Mouse (Mus musculus) thymus, postnatal 0 days (tissue): ENCODE measurements around the gene Scgb2a2. TPM values are rescaled to one million over a fixed set of nuclear protein-coding genes. Genes with fewer than 3 reads are reported as not detected.
A peak's percentile ranks its signal among the peaks of the same experiment; 100 is the strongest.
"Not testable (repeated sequence)": the region's sequence is repeated elsewhere in the genome, so short reads cannot be mapped to it uniquely, and the experiment has no call there.

Experiments used
- DNase-seq: peaks from one replicate; pipeline ENCODE4 v3.0.0-alpha.2; 2015; ENCODE audit warnings: low spot score
- microRNA-seq: library from miRNA; unstranded; fragments of <30 nt; microRNA quantifications from one replicate; pipeline ENCODE4, GENCODE M21; 2016; ENCODE audit warnings: borderline number of aligned reads
- polyA plus RNA-seq: library from polyadenylated mRNA; unstranded; fragments of >200 nt; fragmentation: Nextera tagmentation; extraction: Ambion mirVana; gene quantifications from 2 replicates; pipeline ENCODE4 v1.2.1, GENCODE M21; 2015

Scgb2a2 gene
- polyA plus RNA-seq, result 0.15 TPM in 1 of 2 replicates, not detected in the other

- no peak for DNase-seq
These were observed at the start of gene Scgb2a2 for GRCm38 (mm10) chr19:9847262-9847661. Gene Scgb2a2 (plus strand): TSS chr19:9847562.

- peak; percentile 39 for DNase-seq
These were observed 10.6 kb upstream of the Scgb2a2 start for GRCm38 (mm10) chr19:9836581-9837340.

- DNase-seq, result no peak
These were observed 10.0 kb upstream of the Scgb2a2 start for GRCm38 (mm10) chr19:9837341-9837715.

- DNase-seq, result not testable (repeated sequence)
These were observed 2.2 kb downstream of the Scgb2a2 start for GRCm38 (mm10) chr19:9849368-9850075.

GRCm38 (mm10) chr19:9860821-9861220 lies 13.5 kb downstream of the Scgb2a2 start:
- DNase-seq, result not testable (repeated sequence)

- no peak for DNase-seq
These were observed 17.5 kb downstream of the Scgb2a2 start for GRCm38 (mm10) chr19:9864856-9865255.

GRCm38 (mm10) chr19:9865466-9865865 lies 18.1 kb downstream of the Scgb2a2 start:
- no peak for DNase-seq

- no peak for DNase-seq
These were observed 30.9 kb downstream of the Scgb2a2 start for GRCm38 (mm10) chr19:9878186-9878835.

- no peak for DNase-seq
These were observed 39.0 kb downstream of the Scgb2a2 start for GRCm38 (mm10) chr19:9886348-9886747.

- DNase-seq, result no peak
These were observed 39.4 kb downstream of the Scgb2a2 start for GRCm38 (mm10) chr19:9886771-9887170.

GRCm38 (mm10) chr19:9896067-9896466 lies 48.7 kb downstream of the Scgb2a2 start:
- no peak for DNase-seq

- peak; percentile 31 for DNase-seq
These were observed 51.1 kb downstream of the Scgb2a2 start for GRCm38 (mm10) chr19:9898339-9899066.

- DNase-seq, result peak; percentile 98
These were observed 51.9 kb downstream of the Scgb2a2 start, which contains the start of gene Incenp for GRCm38 (mm10) chr19:9899072-9899779. Gene Incenp (minus strand): TSS chr19:9899551.

GRCm38 (mm10) chr19:9899780-9900146 lies 52.4 kb downstream of the Scgb2a2 start:
- no peak for DNase-seq

- not testable (repeated sequence) for DNase-seq
These were observed 53.3 kb downstream of the Scgb2a2 start for GRCm38 (mm10) chr19:9900696-9901095.

Small RNAs within 50 kb of the gene (microRNA-seq; reads per million reads assigned to microRNA genes)
- gene Gm22369, result not detected

Other genes starting within 250 kb of the Scgb2a2 start
- 102 and 134 TPM in 2 replicates for gene Incenp, start 52.0 kb downstream of the Scgb2a2 start, polyA plus RNA-seq
- 2,555 and 2,649 TPM in 2 replicates for gene Fth1, start 133.0 kb downstream of the Scgb2a2 start, polyA plus RNA-seq
- gene Best1, start 154.1 kb downstream of the Scgb2a2 start, polyA plus RNA-seq, result 0.39 and 0.54 TPM in 2 replicates
- gene Rab3il1, start 154.1 kb downstream of the Scgb2a2 start, polyA plus RNA-seq, result 12.6 and 13.3 TPM in 2 replicates
- 1.2 and 1.6 TPM in 2 replicates for gene Fads3, start 194.0 kb downstream of the Scgb2a2 start, polyA plus RNA-seq